Mouse (Mus musculus) testis, adult 2 months (tissue): ENCODE data around the gene Cd59b.

Source experiments
- CTCF ChIP-seq: fragments of 200-500 bp; IDR thresholded peaks from 2 replicates; pipeline ENCODE4 v1.5.1; 2012; ENCODE audit warnings: low read depth, mild to moderate bottlenecking, inconsistent platforms, low read length, moderate library complexity; ENCODE audit not compliant: control insufficient read depth, insufficient read depth, insufficient replicate concordance
- POLR2A ChIP-seq: fragments of 200-500 bp; IDR thresholded peaks from 2 replicates; pipeline ENCODE4 v1.6.1; 2012; ENCODE audit warnings: low read depth, mild to moderate bottlenecking, inconsistent platforms, low read length, moderate library complexity; ENCODE audit not compliant: control insufficient read depth

- no peak for TF ChIP-seq CTCF
- no peak for TF ChIP-seq POLR2A
Measured at GRCm38 (mm10) chr2:104082474-104082873, 12.8 kb downstream of the Cd59b start.
